Mouse (Mus musculus): ENCODE measurements around the gene Fbxw9.

Fbxw9 gene

GRCm38 (mm10) chr8:85059879-85060616 lies at the start of gene Fbxw9:
Fbxw9 (plus strand) TSS chr8:85060055.
- peak; percentile 93 for DNase-seq (ENCODE audit: low spot score)

GRCm38 (mm10) chr8:85011242-85011641 lies 48.6 kb upstream of the Fbxw9 start:
- DNase-seq (ENCODE audit: low spot score) = no peak

- no peak for DNase-seq (ENCODE audit: low spot score)
Observed at GRCm38 (mm10) chr8:85013230-85013840, 46.5 kb upstream of the Fbxw9 start.

GRCm38 (mm10) chr8:85014431-85014830 lies 45.4 kb upstream of the Fbxw9 start, which contains the start of gene Best2:
Best2 (minus strand) TSS chr8:85014531.
- DNase-seq (ENCODE audit: low spot score) = no peak

- DNase-seq (ENCODE audit: low spot score) = no peak
Observed at GRCm38 (mm10) chr8:85016724-85017123, 43.1 kb upstream of the Fbxw9 start.

- no peak for DNase-seq (ENCODE audit: low spot score)
Observed at GRCm38 (mm10) chr8:85017209-85017608, 42.6 kb upstream of the Fbxw9 start.

GRCm38 (mm10) chr8:85021514-85022055 lies 38.3 kb upstream of the Fbxw9 start:
- no peak for DNase-seq (ENCODE audit: low spot score)

GRCm38 (mm10) chr8:85023846-85024245 lies 36.0 kb upstream of the Fbxw9 start:
- peak; percentile 61 for DNase-seq (ENCODE audit: low spot score)

- peak; percentile 96 for DNase-seq (ENCODE audit: low spot score)
Observed at GRCm38 (mm10) chr8:85025098-85025932, 34.5 kb upstream of the Fbxw9 start, which contains the start of gene Asna1. Asna1 (minus strand) TSS chr8:85025281.

GRCm38 (mm10) chr8:85026670-85027515 lies 33.0 kb upstream of the Fbxw9 start, which contains the start of gene Trir:
Trir (plus strand) TSS chr8:85026823.
- DNase-seq (ENCODE audit: low spot score) = peak; percentile 99

GRCm38 (mm10) chr8:85027516-85027855 lies 32.4 kb upstream of the Fbxw9 start:
- DNase-seq (ENCODE audit: low spot score) = peak; percentile 46

- DNase-seq (ENCODE audit: low spot score) = peak; percentile 59
Observed at GRCm38 (mm10) chr8:85027922-85028321, 31.9 kb upstream of the Fbxw9 start.

GRCm38 (mm10) chr8:85029271-85029670 lies 30.6 kb upstream of the Fbxw9 start:
- DNase-seq (ENCODE audit: low spot score) = no peak

- DNase-seq (ENCODE audit: low spot score) = no peak
Observed at GRCm38 (mm10) chr8:85032622-85033311, 27.1 kb upstream of the Fbxw9 start.

- no peak for DNase-seq (ENCODE audit: low spot score)
Observed at GRCm38 (mm10) chr8:85033867-85034266, 26.0 kb upstream of the Fbxw9 start.

GRCm38 (mm10) chr8:85034764-85035163 lies 25.1 kb upstream of the Fbxw9 start:
- no peak for DNase-seq (ENCODE audit: low spot score)

- no peak for DNase-seq (ENCODE audit: low spot score)
Observed at GRCm38 (mm10) chr8:85035165-85035727, 24.6 kb upstream of the Fbxw9 start.

- peak; percentile 44 for DNase-seq (ENCODE audit: low spot score)
Observed at GRCm38 (mm10) chr8:85035728-85036310, 24.0 kb upstream of the Fbxw9 start.

GRCm38 (mm10) chr8:85036381-85036717 lies 23.5 kb upstream of the Fbxw9 start:
- no peak for DNase-seq (ENCODE audit: low spot score)

GRCm38 (mm10) chr8:85036718-85037365 lies 23.0 kb upstream of the Fbxw9 start, which contains the start of gene Tnpo2:
Tnpo2 (plus strand) TSS chr8:85036915.
- peak; percentile 99 for DNase-seq (ENCODE audit: low spot score)

All from MN1 (cell line).